Mouse (Mus musculus): ENCODE results near the gene Gemin5.

DNA sequence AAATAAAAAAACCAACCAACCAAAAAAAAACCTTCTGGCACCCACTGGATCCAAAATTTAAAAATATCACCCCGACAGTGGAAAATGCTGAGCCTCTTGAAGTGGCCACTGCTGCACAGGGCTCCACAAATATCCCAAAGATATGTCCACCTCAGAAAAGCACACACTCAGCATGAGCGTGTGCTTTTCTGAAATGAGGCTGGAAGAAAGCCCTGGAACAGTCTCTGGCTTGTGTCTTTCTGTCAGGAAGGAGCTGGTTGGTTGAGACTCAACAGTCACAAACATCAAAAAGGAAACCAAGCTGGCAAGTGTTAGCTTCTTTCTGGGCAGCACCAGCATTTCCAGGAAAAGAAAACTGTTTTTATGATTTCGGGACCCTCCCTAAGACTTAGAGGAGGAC, 25.0 kb upstream of the Gemin5 start:
- TF ChIP-seq POLR2A (IDR thresholded peaks at IDR 0.05; ENCODE audit: control insufficient read depth, low read depth, low read length) (no peak), CTCF (IDR thresholded peaks at IDR 0.05; ENCODE audit: control insufficient read depth, insufficient read depth, insufficient replicate concordance, low read depth, low read length) (no peak)

Data from testis, adult 2 months (tissue).